Mouse (Mus musculus): ENCODE measurements at regions not wholly inside any gene's neighbourhood (a gene's known extent, or its start where the extent isn't known, plus 50 kb on each side); places are given as distances from the start of the nearest gene placed in this dataset.

- TF ChIP-seq CTCF (IDR thresholded peaks at IDR 0.05; ENCODE audit: low read depth), result peak; percentile 92
- no peak for TF ChIP-seq EP300 (IDR thresholded peaks at IDR 0.05; ENCODE audit: low read depth)
Observed at GRCm38 (mm10) chr6:126371971-126372370, 163.2 kb downstream of the Kcna5 start.
